Mouse (Mus musculus) B cell, adult 67 days (primary cell): ENCODE measurements around the gene Aldh9a1. TPM values are rescaled to one million over a fixed set of nuclear protein-coding genes. Genes with fewer than 3 reads are reported as not detected.

ENCODE experiments used
- total RNA-seq, 2 experiments: library from RNA; stranded (reverse); gene quantifications; 4 replicates each; pipeline ENCODE4 v1.2.4; 2023

Gene Aldh9a1
- total RNA-seq, result 10 to 100 TPM; 34.4 to 37.9 TPM

GRCm38 (mm10) chr1:167349815-167350596, at the start of gene Aldh9a1:
TSS of gene Aldh9a1 (plus strand) at chr1:167349991.

DNA sequence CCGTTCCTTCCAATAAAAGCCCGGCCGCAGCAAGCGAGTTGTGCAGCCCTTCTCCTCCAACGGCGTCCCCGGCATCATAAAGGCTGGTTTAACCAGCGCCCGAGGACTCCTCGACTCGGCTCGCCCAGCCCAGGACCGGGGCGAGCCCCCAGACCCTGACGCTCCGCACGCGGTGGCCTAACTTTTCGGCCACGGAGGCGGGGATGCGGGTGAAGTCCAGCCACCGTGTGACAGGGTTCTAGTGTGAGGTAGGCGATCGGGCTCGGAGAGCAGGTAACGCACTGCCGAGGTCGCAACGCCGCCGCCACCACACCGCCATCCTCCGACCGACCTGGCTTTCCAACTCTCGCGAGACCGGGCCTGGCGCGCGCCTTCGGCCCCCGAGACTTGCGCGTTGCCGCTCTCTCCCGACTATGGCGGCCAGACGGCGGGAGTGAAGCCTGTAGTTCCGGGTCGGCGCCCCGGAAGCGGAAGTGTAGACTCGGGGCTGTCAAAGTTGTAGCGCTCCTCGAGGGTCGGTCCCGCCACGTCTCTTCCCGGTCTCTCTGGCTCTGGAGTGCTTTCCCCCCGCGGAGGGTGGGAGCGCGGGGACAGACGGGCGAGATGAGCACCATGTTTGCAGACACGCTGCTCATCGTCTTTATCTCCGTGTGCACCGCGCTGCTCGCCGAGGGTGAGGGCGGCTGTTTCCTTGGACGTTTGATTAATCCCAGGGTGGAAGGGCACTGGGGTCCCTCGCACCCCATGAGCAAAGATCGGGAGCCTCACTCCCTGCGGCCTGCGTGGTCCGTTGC, 41.3 kb upstream of the Aldh9a1 start, which contains the start of gene Tmco1:
Gene Tmco1 (plus strand): TSS at position 118 of the 794 bp plus-strand sequence.

GRCm38 (mm10) chr1:167393683-167394492, 44.1 kb downstream of the Aldh9a1 start, which contains the start of gene Mgst3:
TSS of gene Mgst3 (minus strand) at chr1:167393841.

Other genes starting within 250 kb of the Aldh9a1 start
- gene Uck2, start 64.7 kb upstream of the Aldh9a1 start, total RNA-seq, result 10 to 100 TPM; 14.8 to 15.6 TPM
- 10 to 100 TPM; 34.2 to 36.3 TPM for gene Tmco1, start 41.6 kb upstream of the Aldh9a1 start, total RNA-seq
- gene Mgst3, start 43.9 kb downstream of the Aldh9a1 start, total RNA-seq, result 1 to 10 TPM; 3.8 to 5.0 TPM
- gene Lrrc52, start 116.8 kb downstream of the Aldh9a1 start, total RNA-seq, result not detected
- not detected for gene Rxrg, start 248.4 kb downstream of the Aldh9a1 start, total RNA-seq